Mouse (Mus musculus) kidney, adult 2 months (tissue): Measurements from ENCODE around the gene Ccl27a. TPM values are rescaled to one million over a fixed set of nuclear protein-coding genes. Genes with fewer than 3 reads are reported as not detected.

Source experiments
- DNase-seq: peaks from one replicate; pipeline ENCODE4 v3.0.0; 2021
- H3K27ac ChIP-seq: fragments of 200-500 bp; 2 replicates; pipeline ENCODE4 v1.5.1; 2012; ENCODE audit warnings: low read depth, low read length, control low read depth, inconsistent platforms; ENCODE audit not compliant: insufficient read depth
- H3K27me3 ChIP-seq: fragments of 200-500 bp; replicated peaks from 2 replicates; pipeline ENCODE4 v1.6.1; 2012; ENCODE audit warnings: mild to moderate bottlenecking, moderate library complexity, low read length, inconsistent platforms; ENCODE audit not compliant: control insufficient read depth, insufficient read depth
- H3K36me3 ChIP-seq: fragments of 200-500 bp; 2 replicates; pipeline ENCODE4 v1.6.1; 2012; ENCODE audit warnings: mild to moderate bottlenecking, moderate library complexity, low read length, inconsistent platforms; ENCODE audit not compliant: control insufficient read depth, insufficient read depth
- H3K4me1 ChIP-seq: fragments of 200-500 bp; 2 replicates; pipeline ENCODE4 v1.6.1; 2011; ENCODE audit warnings: low read length; ENCODE audit not compliant: control insufficient read depth, insufficient read depth
- H3K4me3 ChIP-seq: fragments of 200-500 bp; 2 replicates; pipeline ENCODE4 v1.5.1; 2011; ENCODE audit warnings: mild to moderate bottlenecking, low read depth, low read length, control low read depth; ENCODE audit not compliant: insufficient read depth
- CTCF ChIP-seq: fragments of 200-500 bp; conservative IDR thresholded peaks from 2 replicates; pipeline ENCODE4 v1.5.1; 2011; ENCODE audit warnings: low read depth, mild to moderate bottlenecking, control low read depth, low read length, moderate library complexity, mixed read lengths; ENCODE audit not compliant: insufficient read depth, insufficient read length
- POLR2A ChIP-seq: fragments of 200-500 bp; IDR thresholded peaks from one replicate; pipeline ENCODE4 v1.6.1; 2011; ENCODE audit warnings: low read depth, low read length, control low read depth
- WGBS: fragments of 180-500 bp; shearing (Covaris S2); methylation state at CpG from one replicate; pipeline ENCODE4 v1.1.7; 2018; 5-methylcytosine and 5-hydroxymethylcytosine counted together
- polyA plus RNA-seq: library from polyadenylated mRNA; depleted of rRNA; stranded (reverse); fragments of >200 nt; gene quantifications from 2 replicates; pipeline ENCODE4 v1.2.3, GENCODE M21; 2012; rRNA removed

Ccl27a gene
- polyA plus RNA-seq, 1 experiment, result 49.2 TPM

DNA sequence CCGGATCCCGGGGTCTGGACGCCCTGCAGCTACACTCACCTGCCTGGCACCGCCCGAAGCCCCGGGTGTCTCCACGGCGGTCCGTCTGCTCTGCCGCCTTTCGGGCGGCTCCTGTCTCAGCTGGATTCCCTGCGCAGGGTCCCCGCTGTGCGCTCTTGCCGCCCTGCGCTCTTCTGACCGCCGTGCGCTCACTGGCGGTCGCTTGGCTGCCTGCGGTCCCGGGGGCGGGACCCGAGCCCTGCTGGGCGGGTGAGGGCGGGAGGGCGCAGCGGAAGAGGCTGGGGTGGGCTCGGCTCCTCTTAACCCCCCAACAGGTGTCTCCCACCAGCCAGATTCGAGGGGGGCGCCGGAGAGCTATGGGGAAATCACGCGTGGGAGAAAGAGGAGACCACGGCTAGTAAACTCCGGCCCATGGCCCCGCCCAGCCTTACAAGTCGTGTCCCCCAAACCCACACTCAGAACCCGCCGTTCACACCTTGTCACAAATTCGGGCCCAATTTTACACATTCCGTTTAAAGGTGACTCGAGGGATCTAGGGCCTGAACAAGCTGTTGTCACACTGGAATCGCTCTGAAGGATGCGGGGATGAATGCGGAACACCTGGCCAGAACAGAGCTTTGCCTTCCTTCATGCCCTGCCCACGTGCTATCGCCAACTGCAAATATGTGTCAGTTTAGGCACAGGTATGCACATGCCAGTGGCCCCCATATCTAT, 42.8 kb downstream of the Ccl27a start, which contains the start of gene Arid3c:
TSS of gene Arid3c (minus strand) at position 91 of the 714 bp plus-strand sequence.
- H3K4me3 ChIP-seq, result 0 out of 2 replicates have a peak within 1 kb of the TSS, but pooled peaks have one; percentile 9
- WGBS, result 2% methylated on average over 50 of the region's 50 CpGs
- no peak within 1 kb of the TSS for H3K27ac ChIP-seq
- H3K27me3 ChIP-seq, result peaks cover 5% of the 10 kb centered on the region
- TF ChIP-seq CTCF (no peak), POLR2A (no peak)
- no peaks in the 10 kb centered on the region for H3K4me1 ChIP-seq
- no peaks in the 10 kb centered on the region for H3K36me3 ChIP-seq
- DNase-seq, result no peak

DNA sequence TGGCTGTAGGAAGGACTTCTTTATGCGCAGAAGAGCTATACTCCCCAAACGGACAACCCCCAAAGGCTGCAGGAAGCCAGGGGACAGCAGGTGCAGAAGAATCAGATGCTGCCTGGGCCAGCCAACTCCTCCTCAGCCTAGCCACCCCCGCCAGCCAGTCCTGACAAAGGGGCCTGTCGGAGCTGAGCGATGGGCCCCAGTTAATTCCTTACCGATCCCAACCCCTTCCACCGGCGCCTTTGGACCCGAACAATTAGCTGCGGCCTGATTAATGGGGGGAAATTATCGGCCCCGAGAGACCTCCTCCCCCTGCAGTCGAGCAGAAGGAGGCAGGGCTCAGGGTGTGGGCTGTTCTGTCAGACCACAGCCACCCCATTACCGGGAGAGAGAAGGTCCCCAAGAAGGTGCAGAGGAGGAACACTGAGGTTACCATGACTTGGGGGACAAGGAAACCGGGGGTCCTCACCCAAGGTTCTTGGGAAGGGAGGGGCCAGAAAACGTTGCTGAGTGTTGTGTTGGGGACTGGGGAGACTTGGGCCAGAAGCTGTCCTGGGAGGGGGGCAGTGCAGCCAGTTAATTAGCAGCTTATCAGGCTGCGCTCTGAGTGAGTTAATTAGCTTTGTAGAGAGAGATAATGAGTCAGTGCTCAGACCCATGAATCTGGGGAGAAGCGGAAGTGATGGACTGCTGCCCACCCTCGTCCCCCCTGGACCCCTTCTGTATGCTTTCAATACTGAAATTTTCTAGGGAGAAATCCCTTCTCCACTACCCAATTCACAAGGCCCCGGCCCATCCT, 47.0 kb downstream of the Ccl27a start:
- no peaks in the 10 kb centered on the region for H3K36me3 ChIP-seq
- no peak overlapping the region for H3K4me3 ChIP-seq
- no peak for DNase-seq
- WGBS, result 28% methylated on average over 20 of the region's 20 CpGs
- TF ChIP-seq CTCF, result no peak
- TF ChIP-seq POLR2A, result no peak
- peaks cover 5% of the 10 kb centered on the region for H3K27me3 ChIP-seq
- H3K4me1 ChIP-seq, result peaks cover 1% of the 10 kb centered on the region; the same call in 1 of the 2 replicates
- no peak overlapping the region for H3K27ac ChIP-seq

DNA sequence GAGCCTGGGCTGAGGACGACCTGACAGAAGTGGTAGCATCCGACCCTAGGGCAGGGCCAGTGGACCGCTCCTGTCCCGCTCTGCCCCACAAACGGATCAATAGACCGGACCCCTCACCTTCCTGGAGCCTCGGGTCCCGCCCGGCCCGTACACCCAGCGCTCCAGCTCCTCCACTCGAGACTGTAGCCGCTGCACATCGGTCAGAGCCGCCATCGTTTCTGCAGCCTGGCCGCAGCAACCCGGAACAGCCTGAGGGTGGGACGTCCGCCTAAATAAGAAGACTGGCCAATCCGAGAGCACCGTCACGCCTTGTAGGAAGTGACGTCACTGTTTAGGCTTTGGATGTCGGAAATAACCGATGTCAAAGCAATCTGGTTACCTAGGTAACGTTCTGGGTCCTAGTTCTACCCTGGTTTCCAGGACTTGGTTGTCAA, 51.1 kb downstream of the Ccl27a start, which contains the start of gene Dctn3:
TSS of gene Dctn3 (minus strand) at position 253 of the 434 bp plus-strand sequence.
- peak; percentile 97 for DNase-seq
- no peaks in the 10 kb centered on the region; the same call in 1 of the 2 replicates for H3K27me3 ChIP-seq
- H3K4me1 ChIP-seq, result peaks cover 3% of the 10 kb centered on the region; the same call in 1 of the 2 replicates
- no peaks in the 10 kb centered on the region for H3K36me3 ChIP-seq
- WGBS, result under 1% methylated on average over 27 of the region's 27 CpGs
- H3K27ac ChIP-seq, result no peak within 1 kb of the TSS
- TF ChIP-seq CTCF (no peak), POLR2A (peak; percentile 48)
- peak within 1 kb of the TSS; percentile 97 for H3K4me3 ChIP-seq

Other genes starting within 250 kb of the Ccl27a start
- 16.4 and 18.4 TPM in 2 replicates for gene Fam219a, start 204.7 kb downstream of the Ccl27a start, polyA plus RNA-seq
- 0.83 and 0.92 TPM in 2 replicates for gene Dnaic1, start 204.5 kb downstream of the Ccl27a start, polyA plus RNA-seq
- 9.3 and 9.9 TPM in 2 replicates for gene Enho, start 133.9 kb downstream of the Ccl27a start, polyA plus RNA-seq
- 15.4 and 15.9 TPM in 2 replicates for gene Cntfr, start 77.2 kb downstream of the Ccl27a start, polyA plus RNA-seq
- 125 and 126 TPM in 2 replicates for gene Il11ra1, start 74.3 kb downstream of the Ccl27a start, polyA plus RNA-seq
- gene Rpp25l, start 60.7 kb downstream of the Ccl27a start, polyA plus RNA-seq, result 57.0 and 62.2 TPM in 2 replicates
- gene Dctn3, start 51.1 kb downstream of the Ccl27a start, polyA plus RNA-seq, result 76.0 and 92.6 TPM in 2 replicates
- not detected in 2 replicates for gene Arid3c, start 43.1 kb downstream of the Ccl27a start, polyA plus RNA-seq
- gene Galt, start 19.0 kb downstream of the Ccl27a start, polyA plus RNA-seq, result 162 and 175 TPM in 2 replicates
- gene Sigmar1, start 18.1 kb downstream of the Ccl27a start, polyA plus RNA-seq, result 60.6 and 69.7 TPM in 2 replicates
- gene Gm21541, start 129.4 kb upstream of the Ccl27a start, polyA plus RNA-seq, result 5.1 and 7.9 TPM in 2 replicates
- 1.4 and 2.1 TPM in 2 replicates for gene Gm20878, start 167.3 kb upstream of the Ccl27a start, polyA plus RNA-seq
- 0.19 and 0.23 TPM in 2 replicates for gene Fam205a4, start 191.8 kb upstream of the Ccl27a start, polyA plus RNA-seq